Mouse (Mus musculus) olfactory bulb, adult 2 months (tissue): ENCODE data around the gene Hist1h3c. TPM values are rescaled to one million over a fixed set of nuclear protein-coding genes. Genes with fewer than 3 reads are reported as not detected.
"Not testable (repeated sequence)": the region's sequence is repeated elsewhere in the genome, so short reads cannot be mapped to it uniquely, and the experiment has no call there.

ENCODE experiments used
- H3K27ac ChIP-seq: fragments of 200-500 bp; 2 replicates; pipeline ENCODE4 v1.5.1; 2012; ENCODE audit warnings: low read depth, low read length; ENCODE audit not compliant: insufficient read depth
- H3K4me1 ChIP-seq: fragments of 200-500 bp; 2 replicates; pipeline ENCODE4 v1.6.1; 2012; ENCODE audit warnings: low read length; ENCODE audit not compliant: control insufficient read depth, insufficient read depth
- H3K4me3 ChIP-seq: fragments of 200-500 bp; 2 replicates; pipeline ENCODE4 v1.5.1; 2012; ENCODE audit warnings: mild to moderate bottlenecking, low read depth, low read length, moderate library complexity; ENCODE audit not compliant: insufficient read depth
- CTCF ChIP-seq: fragments of 200-500 bp; IDR thresholded peaks from 2 replicates; pipeline ENCODE4 v1.5.1; 2012; ENCODE audit warnings: low read depth, mild to moderate bottlenecking, low read length, moderate library complexity; ENCODE audit not compliant: insufficient read depth
- POLR2A ChIP-seq: fragments of 200-500 bp; IDR thresholded peaks from 2 replicates; pipeline ENCODE4 v1.6.1; 2012; ENCODE audit warnings: mild to moderate bottlenecking, low read depth, low read length, moderate library complexity; ENCODE audit not compliant: insufficient read depth
- WGBS: fragments of 180-500 bp; shearing (Covaris S2); methylation state at CpG from one replicate; pipeline ENCODE4 v1.1.7; 2018; 5-methylcytosine and 5-hydroxymethylcytosine counted together
- polyA plus RNA-seq: library from polyadenylated mRNA; stranded (reverse); fragments of >200 nt; gene quantifications from 2 replicates; pipeline ENCODE4 v1.2.4, GENCODE M21; 2012; ENCODE audit warnings: low replicate concordance; ENCODE audit not compliant: missing spikeins, insufficient read depth, insufficient read length

The Hist1h3c gene
- polyA plus RNA-seq, 1 experiment, result not detected

DNA sequence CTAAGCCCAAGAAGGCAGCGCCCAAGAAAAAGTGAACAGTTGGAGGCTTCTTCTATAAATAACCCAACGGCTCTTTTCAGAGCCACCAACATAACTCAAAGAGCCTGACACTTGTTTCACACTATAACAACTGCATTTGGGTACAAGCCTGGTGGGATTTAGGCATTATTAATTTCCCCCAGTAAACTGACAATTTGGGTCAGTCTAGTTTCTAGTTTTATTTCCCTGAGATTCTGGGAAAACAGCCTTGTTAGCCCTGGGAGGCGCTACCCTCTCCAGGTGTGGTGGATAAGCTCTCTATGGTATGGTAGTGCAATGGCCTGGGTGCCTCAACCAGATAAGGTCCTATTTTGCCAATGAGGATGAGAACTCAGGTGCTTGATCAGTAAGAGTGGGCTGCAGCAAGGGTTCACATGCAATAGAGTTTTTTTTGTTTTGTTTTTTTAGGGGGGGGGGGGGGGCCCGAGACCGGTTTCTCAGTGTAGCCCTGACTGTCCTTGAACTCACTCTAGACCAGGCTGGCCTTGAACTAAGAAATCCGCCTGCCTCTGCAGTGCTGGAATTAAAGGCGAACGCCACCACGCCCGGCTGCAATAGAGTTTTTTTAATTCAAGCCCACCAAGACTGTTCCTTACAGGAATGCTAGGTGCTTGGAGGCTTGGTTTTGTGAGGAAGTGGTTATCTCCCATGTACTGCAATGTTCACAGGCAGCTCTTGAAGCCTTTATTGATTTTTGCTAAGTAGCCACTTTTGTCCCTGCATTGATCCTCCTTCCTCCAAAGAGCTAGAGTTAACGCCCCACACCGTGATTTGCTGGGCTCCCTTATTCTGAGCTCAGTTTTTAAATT is 19.1 kb upstream of the Hist1h3c start:
- Histone ChIP-seq H3K4me3 (peak overlapping the region; percentile 53), H3K4me1 (peaks cover 3% of the 10 kb centered on the region; the same call in 1 of the 2 replicates), H3K27ac (0 out of 2 replicates have a peak overlapping the region, but pooled peaks have one; percentile 74)
- WGBS, result 40% methylated on average over 12 of the region's 12 CpGs
- no peak for TF ChIP-seq POLR2A
- no peak for TF ChIP-seq CTCF

DNA sequence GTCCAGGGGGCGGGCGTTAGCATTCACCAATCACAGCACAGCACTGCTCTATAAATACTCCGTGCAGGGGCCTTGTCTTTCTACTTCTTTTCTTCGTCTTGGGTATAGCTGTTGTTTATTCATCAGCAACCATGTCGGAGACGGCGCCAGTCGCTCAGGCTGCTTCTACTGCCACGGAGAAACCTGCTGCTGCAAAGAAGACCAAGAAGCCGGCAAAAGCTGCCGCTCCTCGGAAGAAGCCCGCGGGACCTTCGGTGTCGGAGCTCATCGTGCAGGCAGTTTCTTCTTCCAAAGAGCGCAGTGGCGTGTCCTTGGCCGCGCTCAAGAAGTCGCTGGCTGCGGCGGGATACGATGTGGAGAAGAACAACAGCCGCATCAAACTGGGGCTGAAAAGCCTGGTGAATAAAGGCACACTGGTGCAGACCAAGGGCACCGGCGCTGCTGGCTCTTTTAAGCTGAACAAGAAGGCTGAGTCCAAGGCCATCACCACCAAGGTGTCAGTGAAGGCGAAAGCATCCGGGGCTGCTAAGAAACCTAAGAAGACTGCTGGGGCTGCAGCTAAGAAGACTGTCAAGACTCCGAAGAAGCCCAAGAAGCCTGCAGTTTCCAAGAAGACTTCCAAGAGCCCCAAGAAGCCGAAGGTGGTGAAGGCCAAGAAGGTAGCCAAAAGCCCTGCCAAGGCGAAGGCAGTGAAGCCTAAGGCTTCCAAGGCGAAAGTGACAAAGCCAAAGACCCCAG is 18.4 kb upstream of the Hist1h3c start, which contains the start of gene Hist1h1a:
Gene Hist1h1a, plus strand, starts transcription at position 81 of the 738 bp plus-strand sequence.
- Histone ChIP-seq H3K4me3 (peak within 1 kb of the TSS; percentile 53), H3K4me1 (peaks cover 3% of the 10 kb centered on the region; the same call in 1 of the 2 replicates), H3K27ac (peak within 1 kb of the TSS; percentile 79)
- TF ChIP-seq CTCF (no peak), POLR2A (peak; percentile 77)
- WGBS, result 2% methylated on average over 34 of the region's 34 CpGs

DNA sequence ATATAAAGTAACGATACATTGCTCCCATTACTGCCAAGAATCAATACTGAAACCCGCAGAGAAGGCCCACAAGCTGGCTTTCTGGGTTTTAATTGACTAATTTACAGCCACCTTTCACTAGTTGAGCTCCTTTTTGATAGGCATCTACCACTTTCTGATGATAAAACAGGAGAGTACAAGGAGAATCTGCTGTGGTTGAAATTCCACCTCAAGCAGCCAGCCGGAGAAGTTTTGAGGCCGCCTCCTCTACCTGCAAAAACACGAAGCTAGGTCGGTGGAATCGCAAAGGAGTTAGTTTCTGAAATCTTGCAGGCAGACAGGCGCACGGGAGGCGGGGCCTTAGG is 17.8 kb upstream of the Hist1h3c start:
- Histone ChIP-seq H3K27ac (peak overlapping the region; percentile 79), H3K4me1 (peaks cover 3% of the 10 kb centered on the region; the same call in 1 of the 2 replicates), H3K4me3 (peak overlapping the region; percentile 53; the same call in 1 of the 2 replicates)
- TF ChIP-seq POLR2A (no peak), CTCF (no peak)
- WGBS, result under 1% methylated on average over 10 of the region's 10 CpGs

DNA sequence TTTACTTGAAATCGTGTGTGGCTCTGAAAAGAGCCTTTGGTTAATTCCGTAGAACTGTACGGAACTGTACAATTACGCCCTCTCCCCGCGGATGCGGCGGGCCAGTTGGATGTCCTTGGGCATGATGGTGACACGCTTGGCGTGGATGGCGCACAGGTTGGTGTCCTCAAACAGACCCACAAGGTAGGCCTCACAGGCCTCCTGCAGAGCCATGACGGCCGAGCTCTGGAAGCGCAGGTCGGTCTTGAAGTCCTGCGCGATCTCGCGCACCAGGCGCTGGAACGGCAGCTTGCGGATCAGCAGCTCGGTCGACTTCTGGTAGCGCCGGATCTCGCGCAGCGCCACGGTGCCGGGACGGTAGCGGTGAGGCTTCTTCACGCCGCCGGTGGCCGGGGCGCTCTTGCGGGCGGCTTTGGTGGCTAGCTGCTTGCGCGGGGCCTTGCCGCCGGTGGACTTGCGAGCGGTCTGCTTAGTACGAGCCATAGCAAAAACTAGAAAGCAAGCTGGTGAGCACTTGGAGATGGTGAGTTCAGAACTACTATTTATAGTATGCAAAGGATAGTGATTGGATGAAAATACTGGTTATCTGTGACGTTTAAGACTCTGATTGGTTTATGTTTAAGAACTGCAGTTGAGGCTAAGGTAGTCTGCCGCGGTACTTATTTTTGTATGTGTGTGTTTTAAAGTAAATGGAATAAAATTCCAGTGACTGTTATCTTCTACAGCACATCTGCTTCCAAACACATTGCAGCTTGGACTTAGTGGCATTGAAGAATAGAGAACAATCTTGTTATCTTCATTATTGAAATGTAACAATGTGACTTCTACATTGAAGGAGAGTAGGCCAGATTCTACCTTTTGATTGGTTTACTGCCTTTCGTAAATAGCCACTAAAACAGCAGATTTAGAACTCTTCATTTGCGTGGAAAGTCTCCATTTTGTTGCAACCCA is 16.7 kb upstream of the Hist1h3c start, which contains the start of gene Hist1h3a:
Gene Hist1h3a, minus strand, starts transcription at position 516 of the 951 bp plus-strand sequence.
- WGBS, result under 1% methylated on average over 33 of the region's 52 CpGs
- peak within 1 kb of the TSS; percentile 91 for H3K27ac ChIP-seq
- TF ChIP-seq POLR2A, result peak; percentile 64
- peak within 1 kb of the TSS; percentile 65 for H3K4me3 ChIP-seq
- not testable (repeated sequence) for H3K4me1 ChIP-seq

DNA sequence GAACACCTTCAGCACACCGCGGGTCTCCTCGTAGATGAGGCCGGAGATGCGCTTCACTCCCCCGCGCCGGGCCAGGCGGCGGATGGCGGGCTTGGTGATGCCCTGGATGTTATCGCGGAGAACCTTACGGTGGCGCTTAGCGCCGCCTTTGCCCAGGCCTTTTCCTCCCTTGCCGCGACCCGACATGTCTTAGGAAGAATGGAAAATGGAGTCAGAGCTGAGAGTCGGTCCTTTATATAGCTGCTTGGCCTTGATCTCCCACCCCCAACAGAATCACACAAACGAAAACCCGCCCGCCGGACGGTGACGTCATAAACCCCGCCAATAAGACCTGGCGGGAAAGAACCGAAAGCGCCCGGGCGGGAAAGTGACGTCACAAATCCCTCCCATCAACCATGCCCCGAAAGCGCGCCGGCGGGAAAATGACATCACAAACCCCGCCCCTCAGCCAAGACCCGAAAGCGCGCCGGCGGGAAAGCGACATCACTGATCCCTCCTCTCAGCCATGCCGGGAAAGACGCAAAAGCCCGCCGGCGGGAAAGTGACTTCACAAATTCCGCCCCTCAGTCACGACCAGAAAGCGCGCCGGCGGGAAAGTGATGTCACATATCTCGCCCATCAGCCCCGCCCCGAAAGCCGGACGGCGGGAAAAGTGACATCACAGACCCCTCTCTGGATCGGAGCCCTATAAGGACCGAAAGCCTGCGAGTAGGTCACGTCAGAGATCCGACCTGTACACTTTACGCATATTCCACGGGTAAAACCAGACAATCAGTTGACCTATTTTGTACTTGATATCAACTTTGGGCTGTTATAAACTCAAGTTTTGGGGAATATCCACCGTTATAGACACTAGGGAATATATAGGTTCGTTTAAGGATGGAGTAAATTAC is 15.8 kb upstream of the Hist1h3c start, which contains the start of gene Hist1h4a:
Gene Hist1h4a, minus strand, starts transcription at position 259 of the 893 bp plus-strand sequence.
- Histone ChIP-seq H3K4me3 (peak within 1 kb of the TSS; percentile 65), H3K27ac (peak within 1 kb of the TSS; percentile 93), H3K4me1 (peaks cover 3% of the 10 kb centered on the region; the same call in 1 of the 2 replicates)
- TF ChIP-seq CTCF (no peak), POLR2A (peak; percentile 90)
- under 1% methylated on average over 67 of the region's 72 CpGs for WGBS

DNA sequence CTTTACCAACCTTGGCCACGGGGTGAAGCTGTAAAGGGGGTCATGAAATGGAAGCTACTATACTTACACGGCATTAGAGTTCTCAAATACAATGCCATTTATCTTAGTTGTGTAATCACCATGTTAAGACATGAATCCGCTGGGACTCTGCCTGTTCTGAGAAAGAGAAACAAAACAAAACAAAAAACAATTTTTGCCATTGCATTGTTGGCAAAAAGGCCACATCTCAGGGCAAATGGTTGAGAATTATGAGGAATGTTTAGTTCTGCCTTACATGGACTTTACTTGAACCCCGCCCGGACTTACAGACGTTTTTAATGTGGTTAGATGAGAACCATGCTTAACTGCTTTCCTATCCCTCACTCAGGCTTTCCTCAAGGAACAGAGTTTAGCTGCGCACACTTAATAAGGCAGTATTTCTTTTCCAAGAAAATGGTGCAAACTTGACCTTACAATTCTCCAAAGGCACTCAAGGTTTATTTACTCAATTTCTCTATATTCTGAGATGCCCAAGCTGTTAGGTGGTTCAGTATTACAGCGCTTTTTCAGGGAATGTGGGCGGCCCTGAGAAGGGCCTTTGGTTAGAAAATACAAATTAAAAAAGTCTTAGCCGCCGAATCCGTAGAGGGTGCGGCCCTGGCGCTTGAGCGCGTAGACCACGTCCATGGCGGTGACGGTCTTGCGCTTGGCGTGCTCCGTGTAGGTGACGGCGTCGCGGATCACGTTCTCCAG is 15.0 kb upstream of the Hist1h3c start:
- TF ChIP-seq CTCF, result no peak
- no peak for TF ChIP-seq POLR2A
- 1% methylated on average over 23 of the region's 27 CpGs for WGBS
- H3K27ac ChIP-seq, result peak overlapping the region; percentile 93
- H3K4me1 ChIP-seq, result peaks cover 3% of the 10 kb centered on the region; the same call in 1 of the 2 replicates
- H3K4me3 ChIP-seq, result peak overlapping the region; percentile 65

DNA sequence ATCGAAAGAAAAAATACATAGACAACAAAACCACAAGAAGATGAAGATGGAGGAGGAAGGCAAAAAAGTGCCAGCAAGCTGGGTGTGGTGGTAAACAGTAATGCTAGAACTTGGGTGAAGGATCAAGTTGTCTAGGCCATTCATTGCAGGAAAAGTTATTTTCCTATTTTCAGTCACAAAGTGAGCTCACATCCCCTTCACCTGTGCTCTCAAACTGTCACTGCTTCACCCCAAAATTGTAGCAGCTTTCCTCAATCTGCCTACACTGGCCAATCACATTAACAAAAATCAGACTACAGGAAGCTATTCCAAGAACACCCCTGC is 14.5 kb upstream of the Hist1h3c start:
- H3K4me3 ChIP-seq, result no peak overlapping the region
- no peak for TF ChIP-seq POLR2A
- TF ChIP-seq CTCF, result no peak
- 83% methylated on average over 1 of the region's 1 CpGs for WGBS
- H3K27ac ChIP-seq, result 0 out of 2 replicates have a peak overlapping the region, but pooled peaks have one; percentile 18
- H3K4me1 ChIP-seq, result peaks cover 3% of the 10 kb centered on the region; the same call in 1 of the 2 replicates
